Mouse (Mus musculus) ES-Bruce4 (cell line): ENCODE results near the gene Rora. TPM values are rescaled to one million over a fixed set of nuclear protein-coding genes. Genes with fewer than 3 reads are reported as not detected.

Source experiments
- H3K27ac ChIP-seq: 2 replicates; pipeline ENCODE4 v1.5.1; 2012; ENCODE audit warnings: low read length, inconsistent platforms; ENCODE audit not compliant: insufficient read depth
- H3K27me3 ChIP-seq: 2 replicates; pipeline ENCODE4 v1.6.1; 2012; ENCODE audit warnings: mild to moderate bottlenecking, low read length, inconsistent platforms; ENCODE audit not compliant: control insufficient read depth, poor library complexity, insufficient read depth, severe bottlenecking
- H3K36me3 ChIP-seq: 2 replicates; pipeline ENCODE4 v1.6.1; 2012; ENCODE audit warnings: inconsistent platforms, mild to moderate bottlenecking, low read length, moderate library complexity; ENCODE audit not compliant: control insufficient read depth, poor library complexity, insufficient read depth, severe bottlenecking
- H3K4me1 ChIP-seq: one replicate; pipeline ENCODE4 v1.8.1; 2011; ENCODE audit warnings: low read length; ENCODE audit not compliant: control insufficient read depth, insufficient read depth
- H3K4me3 ChIP-seq: 2 replicates; pipeline ENCODE4 v1.5.1; 2011; ENCODE audit warnings: low read depth, mild to moderate bottlenecking, low read length
- H3K9ac ChIP-seq: 2 replicates; pipeline ENCODE4 v1.6.1; 2012; ENCODE audit warnings: low read depth, mild to moderate bottlenecking, inconsistent platforms; ENCODE audit not compliant: poor library complexity, severe bottlenecking
- H3K9me3 ChIP-seq: replicated peaks from 2 replicates; pipeline ENCODE4 v1.6.1; 2012; ENCODE audit warnings: mild to moderate bottlenecking, low read length, inconsistent platforms; ENCODE audit not compliant: control insufficient read depth, poor library complexity, insufficient read depth, severe bottlenecking
- CTCF ChIP-seq: IDR thresholded peaks from one replicate; pipeline ENCODE4 v1.8.1; 2011; ENCODE audit warnings: low read depth, low read length
- EP300 ChIP-seq: IDR thresholded peaks from 2 replicates; pipeline ENCODE4 v1.6.1; 2011; ENCODE audit warnings: low read depth, low read length; ENCODE audit not compliant: insufficient read depth
- POLR2A ChIP-seq: IDR thresholded peaks from one replicate; pipeline ENCODE4 v1.8.1; 2011; ENCODE audit warnings: low read length; ENCODE audit not compliant: insufficient read depth
- polyA plus RNA-seq: library from polyadenylated mRNA; stranded (reverse); fragments of >200 nt; gene quantifications from 2 replicates; pipeline ENCODE4 v1.2.4, GENCODE M21; 2011; ENCODE audit warnings: low read depth; ENCODE audit not compliant: missing spikeins, insufficient read depth, insufficient read length

The Rora gene
- polyA plus RNA-seq, 1 experiment = 3.6 TPM

DNA sequence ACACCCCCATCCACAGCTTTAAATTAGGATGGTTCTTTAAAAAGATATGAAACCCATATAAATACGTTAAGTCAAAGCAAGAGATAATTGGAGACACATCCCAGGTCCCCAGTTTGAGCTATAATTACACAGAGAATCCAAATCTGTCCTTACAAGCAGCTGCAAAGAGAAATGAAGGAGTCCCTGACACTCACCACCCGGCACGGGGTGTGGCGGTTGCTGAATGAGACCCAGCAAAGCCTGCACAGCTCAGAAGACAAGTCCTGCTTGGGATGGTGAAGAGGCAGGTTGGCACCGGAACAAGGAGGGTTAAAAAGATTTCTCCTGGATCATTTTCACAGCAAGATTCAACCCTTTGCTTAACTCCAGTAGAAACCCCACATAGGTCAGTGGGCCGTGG is 272.8 kb downstream of the Rora start:
- no peaks in the 10 kb centered on the region for H3K27me3 ChIP-seq
- H3K9me3 ChIP-seq = no peaks in the 10 kb centered on the region
- H3K4me3 ChIP-seq = no peak overlapping the region
- TF ChIP-seq EP300 = no peak
- TF ChIP-seq POLR2A = no peak
- TF ChIP-seq CTCF = no peak
- H3K9ac ChIP-seq = no peak overlapping the region
- H3K27ac ChIP-seq = no peak overlapping the region
- no peaks in the 10 kb centered on the region for H3K4me1 ChIP-seq
- no peaks in the 10 kb centered on the region for H3K36me3 ChIP-seq

DNA sequence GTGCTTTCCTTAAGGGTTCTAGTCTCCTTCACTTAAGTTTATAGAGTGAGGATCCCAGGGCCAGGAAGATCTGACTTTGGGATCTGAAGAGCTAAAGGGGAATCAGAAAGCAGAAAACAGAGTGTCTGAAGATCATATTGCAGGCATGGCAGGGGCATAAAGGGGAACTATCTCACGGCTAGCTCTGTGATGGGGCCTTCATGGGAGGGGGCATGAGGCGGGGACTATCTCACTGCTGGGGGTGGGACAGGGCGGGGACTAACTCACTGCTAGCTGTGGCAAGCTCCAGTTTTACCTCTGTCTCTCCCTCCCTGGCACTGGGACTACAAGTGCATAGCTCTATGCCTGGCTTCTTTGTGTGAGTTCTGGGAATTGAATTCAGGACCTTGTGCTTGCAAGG is 279.6 kb downstream of the Rora start:
- no peak overlapping the region for H3K9ac ChIP-seq
- H3K4me3 ChIP-seq = no peak overlapping the region
- no peaks in the 10 kb centered on the region for H3K36me3 ChIP-seq
- H3K9me3 ChIP-seq = no peaks in the 10 kb centered on the region
- H3K27ac ChIP-seq = no peak overlapping the region
- TF ChIP-seq EP300 = no peak
- TF ChIP-seq POLR2A = no peak
- TF ChIP-seq CTCF = no peak
- no peaks in the 10 kb centered on the region for H3K27me3 ChIP-seq
- H3K4me1 ChIP-seq = no peaks in the 10 kb centered on the region

DNA sequence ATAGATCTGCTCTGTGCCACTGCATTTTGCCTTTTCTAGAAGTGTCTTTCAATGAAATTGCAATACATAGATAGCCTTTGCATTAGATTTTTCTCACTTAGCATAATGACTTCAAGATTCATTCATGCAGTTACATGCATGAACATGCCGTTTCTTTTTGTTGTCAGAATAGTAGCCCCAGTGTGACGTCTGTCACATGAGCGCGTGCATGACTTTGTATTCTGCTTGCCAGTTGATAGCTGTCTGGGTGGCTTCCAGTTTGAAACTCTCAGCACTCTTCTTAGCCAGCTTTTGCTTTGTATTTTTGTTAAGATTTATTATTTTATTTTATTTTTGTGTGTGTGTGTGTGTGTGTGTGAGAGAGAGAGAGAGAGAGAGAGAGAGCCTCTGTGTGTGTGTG is 280.7 kb downstream of the Rora start:
- no peak overlapping the region for H3K4me3 ChIP-seq
- no peak overlapping the region for H3K27ac ChIP-seq
- no peak for TF ChIP-seq POLR2A
- TF ChIP-seq CTCF = no peak
- no peak for TF ChIP-seq EP300
- no peaks in the 10 kb centered on the region for H3K27me3 ChIP-seq
- no peaks in the 10 kb centered on the region for H3K4me1 ChIP-seq
- no peaks in the 10 kb centered on the region for H3K9me3 ChIP-seq
- H3K9ac ChIP-seq = no peak overlapping the region
- no peaks in the 10 kb centered on the region for H3K36me3 ChIP-seq

DNA sequence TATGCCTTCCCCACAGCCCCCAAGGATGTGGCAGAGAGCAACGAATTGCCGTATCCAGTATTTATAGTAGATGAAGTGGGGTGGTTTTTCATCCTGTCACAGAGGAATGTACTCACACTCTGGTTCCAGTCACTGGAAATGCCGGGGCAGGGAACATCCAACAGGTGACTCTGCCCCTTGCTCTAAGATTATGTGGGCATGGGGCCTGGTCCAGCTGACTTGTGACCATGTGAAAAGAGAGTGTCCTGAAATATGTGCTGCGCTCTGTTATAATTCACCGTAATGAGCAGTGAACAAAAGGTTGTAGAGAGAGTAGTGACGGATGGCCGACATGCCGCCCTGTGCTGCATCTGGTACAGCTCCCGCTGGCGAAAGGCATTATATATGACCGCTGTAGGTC is 282.0 kb downstream of the Rora start:
- no peak overlapping the region for H3K27ac ChIP-seq
- no peak for TF ChIP-seq CTCF
- TF ChIP-seq POLR2A = no peak
- no peak for TF ChIP-seq EP300

DNA sequence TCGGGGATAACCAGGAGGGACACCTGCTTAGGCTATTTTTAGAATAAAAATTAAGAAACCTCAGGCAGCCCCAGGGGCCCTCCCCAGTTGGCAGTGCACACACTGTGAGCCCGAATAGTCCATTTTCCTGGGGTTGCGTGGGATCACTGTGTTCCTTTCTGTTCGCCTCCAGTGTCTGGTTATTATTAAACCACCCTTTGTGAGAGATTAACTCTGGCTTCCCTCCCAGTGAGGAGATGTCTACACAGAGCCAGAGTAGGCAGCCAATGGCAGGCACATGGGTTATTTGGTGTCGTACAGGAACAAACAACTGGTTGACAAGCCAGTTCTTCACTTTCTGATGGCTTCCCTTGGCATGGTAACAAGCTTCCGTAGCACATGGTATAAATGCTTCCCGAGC is 287.5 kb downstream of the Rora start:
- H3K9ac ChIP-seq = no peak overlapping the region
- no peaks in the 10 kb centered on the region for H3K36me3 ChIP-seq
- H3K27ac ChIP-seq = no peak overlapping the region
- no peaks in the 10 kb centered on the region for H3K9me3 ChIP-seq
- H3K4me1 ChIP-seq = no peaks in the 10 kb centered on the region
- H3K27me3 ChIP-seq = no peaks in the 10 kb centered on the region
- TF ChIP-seq POLR2A = no peak
- no peak for TF ChIP-seq CTCF
- no peak for TF ChIP-seq EP300
- H3K4me3 ChIP-seq = no peak overlapping the region

More for the DNA sequence above, 282.0 kb downstream of the Rora start:
- Histone ChIP-seq H3K36me3 (no peaks in the 10 kb centered on the region), H3K4me3 (no peak overlapping the region), H3K9me3 (no peaks in the 10 kb centered on the region), H3K9ac (no peak overlapping the region), H3K27me3 (no peaks in the 10 kb centered on the region), H3K4me1 (no peaks in the 10 kb centered on the region)

DNA sequence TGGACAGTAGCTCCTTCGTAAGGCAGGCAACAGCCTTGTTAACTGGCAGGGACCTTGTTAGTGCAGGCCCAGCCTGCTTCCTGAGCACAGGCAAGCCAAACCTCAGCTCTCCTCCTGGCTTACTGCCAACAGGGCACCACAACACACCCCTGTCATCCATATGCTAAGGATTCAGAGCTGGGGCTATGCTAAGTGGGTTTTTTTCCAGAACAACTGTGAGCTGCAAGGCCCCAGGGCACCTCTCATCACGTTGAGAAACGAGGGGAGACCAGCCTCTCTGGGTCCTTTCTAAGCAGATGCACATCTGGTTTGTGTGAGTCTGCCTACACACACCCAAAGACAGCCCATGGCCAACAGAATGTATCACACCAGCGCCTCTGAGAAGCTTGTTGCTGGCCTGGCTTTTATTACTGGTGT is 289.0 kb downstream of the Rora start:
- H3K9me3 ChIP-seq = no peaks in the 10 kb centered on the region
- H3K36me3 ChIP-seq = no peaks in the 10 kb centered on the region
- no peak overlapping the region for H3K27ac ChIP-seq
- H3K4me3 ChIP-seq = no peak overlapping the region
- H3K27me3 ChIP-seq = no peaks in the 10 kb centered on the region
- H3K4me1 ChIP-seq = no peaks in the 10 kb centered on the region
- TF ChIP-seq CTCF = no peak
- no peak for TF ChIP-seq EP300
- no peak for TF ChIP-seq POLR2A
- no peak overlapping the region for H3K9ac ChIP-seq
